Mouse (Mus musculus): ENCODE data around the gene Pmfbp1.

DNA sequence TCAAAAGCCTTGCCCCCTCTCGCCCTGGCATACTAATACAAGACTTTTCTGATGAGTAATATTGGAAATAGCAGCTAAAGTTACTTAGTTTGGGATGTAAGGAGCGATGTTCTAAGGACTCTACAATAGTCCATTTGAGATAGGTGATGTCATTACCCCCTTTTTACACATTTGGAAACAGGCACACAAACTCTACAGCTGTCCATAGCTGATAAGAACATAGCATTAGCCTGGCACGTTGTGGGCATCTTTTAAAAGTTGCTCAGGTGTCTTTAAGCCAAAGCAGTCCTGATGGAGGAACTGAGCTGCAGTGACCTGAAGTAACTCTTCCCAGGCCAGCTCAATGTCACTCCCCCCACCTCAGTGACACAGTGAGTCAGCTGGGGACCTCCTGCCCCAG, 97.5 kb downstream of the Pmfbp1 start:
- TF ChIP-seq CTCF (conservative IDR thresholded peaks at IDR 0.05; ENCODE audit: low read length) (no peak), POU5F1 (IDR thresholded peaks at IDR 0.05; ENCODE audit: borderline replicate concordance, low read length) (no peak)
